Mouse (Mus musculus) retina, postnatal 7 days (tissue): ENCODE data around the gene Rnf166.

Experiments used
- DNase-seq: peaks from one replicate; pipeline ENCODE4 v3.0.0-alpha.2; 2012; ENCODE audit warnings: low read depth, low spot score

Gene Rnf166

GRCm38 (mm10) chr8:122439336-122439735, 36.5 kb downstream of the Rnf166 start:
- DNase-seq = no peak

- DNase-seq = no peak
These were observed 38.0 kb downstream of the Rnf166 start for GRCm38 (mm10) chr8:122437708-122438331.

DNA sequence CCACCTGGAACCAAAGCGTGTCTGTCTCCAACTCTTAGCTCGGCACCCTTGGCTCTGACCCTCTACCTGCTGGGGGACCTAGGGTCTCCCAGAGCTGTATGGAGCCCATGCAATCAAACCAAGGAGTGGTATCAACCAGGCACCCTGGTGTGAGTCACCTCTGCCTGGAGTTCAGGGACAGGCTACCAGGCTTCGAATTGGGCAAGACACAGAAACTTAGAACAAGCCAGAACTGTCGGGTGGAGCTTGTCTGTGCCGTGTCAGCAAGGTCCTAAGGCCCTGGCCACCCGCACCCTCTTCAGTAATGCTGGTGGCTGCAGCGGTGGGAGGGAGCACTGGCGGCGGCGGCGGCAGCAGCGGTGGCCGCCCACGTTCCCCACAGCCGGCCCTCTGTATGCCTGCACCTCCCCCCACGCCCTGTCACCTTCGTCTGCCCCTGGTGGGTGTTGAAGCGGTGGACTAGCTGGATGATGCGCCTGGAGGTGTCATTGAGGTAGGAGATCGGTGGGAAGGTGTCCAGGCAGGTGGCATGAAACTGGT, 39.2 kb downstream of the Rnf166 start:
- no peak for DNase-seq

DNA sequence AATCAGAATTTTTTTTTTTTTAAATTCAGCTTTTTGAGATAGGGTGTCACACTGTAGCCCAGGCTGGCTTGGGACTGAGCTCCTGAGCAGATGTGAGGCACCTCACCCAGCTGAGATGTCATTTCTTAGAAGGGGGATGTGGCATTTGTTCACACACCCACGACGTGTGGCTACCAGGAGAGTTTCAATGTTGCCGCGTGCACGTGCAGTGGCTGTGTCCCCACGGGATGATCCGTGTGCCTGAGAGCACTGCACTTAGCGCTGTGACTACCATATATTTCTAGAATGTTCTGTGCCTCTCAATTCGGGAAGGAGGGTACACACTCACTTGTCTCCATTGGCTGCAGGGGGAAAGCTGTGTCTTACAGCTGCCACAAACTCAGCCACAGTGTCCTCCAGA, 39.7 kb downstream of the Rnf166 start:
- DNase-seq = no peak

GRCm38 (mm10) chr8:122435375-122435774, 40.5 kb downstream of the Rnf166 start:
- DNase-seq = no peak

DNA sequence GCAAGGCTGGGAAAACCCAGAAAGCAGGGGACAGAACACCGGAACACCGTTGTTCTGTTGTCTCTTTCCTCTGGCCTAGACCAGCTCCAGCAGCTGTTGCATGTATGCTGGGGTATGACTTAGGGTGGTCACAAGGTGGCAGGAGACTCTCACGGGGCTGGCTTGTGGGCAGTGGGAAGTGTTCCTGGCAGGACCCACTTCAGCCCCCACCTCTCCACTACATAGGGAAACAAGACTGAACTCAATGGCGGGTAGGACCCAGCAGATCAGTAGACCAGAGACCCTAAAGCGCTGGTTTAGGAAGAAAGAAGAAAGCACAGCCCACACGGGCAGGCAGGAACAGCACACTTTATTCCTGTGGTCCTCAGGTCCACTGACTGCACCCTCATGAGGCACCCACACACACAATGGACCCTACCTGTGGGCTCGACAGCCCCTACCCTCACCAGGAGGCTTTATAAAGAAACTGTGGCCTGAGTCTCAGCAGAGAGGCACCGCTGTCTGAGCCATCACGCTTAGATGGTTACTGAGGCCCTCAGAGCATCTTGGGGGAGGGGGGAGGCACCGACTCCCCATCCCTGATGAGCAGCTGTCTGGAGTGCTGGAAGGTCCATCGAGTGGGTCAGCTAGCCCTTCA, 42.5 kb downstream of the Rnf166 start:
- no peak for DNase-seq

DNA sequence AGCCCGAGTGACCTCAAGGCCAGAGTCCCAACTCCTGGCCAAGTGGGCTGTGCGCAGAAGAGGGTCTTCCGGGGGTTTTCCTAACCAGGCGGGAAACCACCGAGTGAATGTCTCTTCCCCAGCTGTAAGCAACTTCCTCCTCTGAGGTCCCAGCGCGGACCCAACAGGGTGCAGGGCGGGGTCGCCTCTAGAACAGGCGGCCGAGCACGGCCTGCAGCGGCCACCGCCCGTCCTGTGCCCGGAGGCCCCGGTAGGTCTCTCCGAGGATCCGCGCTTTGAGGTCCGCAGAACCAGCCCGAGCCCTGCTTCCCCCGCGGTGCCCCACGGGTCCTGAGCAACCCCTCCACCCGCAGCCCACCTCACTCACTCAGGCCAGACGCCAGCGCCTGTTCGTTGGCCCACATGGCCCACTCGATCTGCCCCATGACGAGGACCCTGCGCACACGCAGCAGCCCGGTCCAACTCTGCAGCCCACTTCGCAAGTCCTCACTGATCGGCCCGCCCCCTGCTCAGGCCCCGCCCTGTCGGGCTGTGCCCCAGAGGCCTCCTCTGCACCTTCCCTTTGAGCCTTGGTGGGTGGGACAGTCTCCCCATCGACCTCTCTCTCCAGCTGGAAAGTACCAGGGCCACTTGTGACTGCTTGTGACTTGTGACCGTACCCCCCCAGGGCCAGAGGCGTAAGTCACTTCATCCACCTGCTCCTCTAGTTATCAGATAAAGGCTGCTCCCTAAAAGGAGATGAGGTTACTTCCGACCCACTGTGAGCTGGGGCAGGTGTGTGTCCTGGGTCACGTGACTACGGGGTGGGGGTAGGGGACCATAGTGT, 43.2 kb downstream of the Rnf166 start, which contains the start of gene Cyba:
TSS of gene Cyba (minus strand) at position 488 of the 826 bp plus-strand sequence.
- no peak for DNase-seq

GRCm38 (mm10) chr8:122431694-122432442, 44.0 kb downstream of the Rnf166 start:
- no peak for DNase-seq

DNA sequence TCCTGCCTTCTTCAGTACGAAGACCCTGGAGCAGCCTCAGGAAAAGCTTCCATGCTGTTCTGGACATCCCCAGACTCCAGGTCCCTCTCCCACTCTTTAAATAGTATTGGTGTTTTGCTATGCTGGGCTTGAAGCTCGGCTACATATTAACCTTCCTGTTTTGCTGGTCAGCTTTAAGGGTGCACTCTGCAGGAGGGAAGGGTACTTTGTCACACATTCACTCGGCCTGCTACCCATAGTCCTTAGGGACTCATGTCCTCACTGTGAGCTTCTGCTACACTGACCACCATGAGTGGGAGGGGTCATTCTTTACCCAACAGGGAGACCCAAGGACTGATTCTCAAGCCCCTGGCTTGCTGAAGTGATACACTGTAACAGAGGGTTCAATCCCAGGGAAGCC, 45.2 kb downstream of the Rnf166 start:
- no peak for DNase-seq

- DNase-seq = no peak
These were observed 45.7 kb downstream of the Rnf166 start for GRCm38 (mm10) chr8:122430058-122430636.

DNA sequence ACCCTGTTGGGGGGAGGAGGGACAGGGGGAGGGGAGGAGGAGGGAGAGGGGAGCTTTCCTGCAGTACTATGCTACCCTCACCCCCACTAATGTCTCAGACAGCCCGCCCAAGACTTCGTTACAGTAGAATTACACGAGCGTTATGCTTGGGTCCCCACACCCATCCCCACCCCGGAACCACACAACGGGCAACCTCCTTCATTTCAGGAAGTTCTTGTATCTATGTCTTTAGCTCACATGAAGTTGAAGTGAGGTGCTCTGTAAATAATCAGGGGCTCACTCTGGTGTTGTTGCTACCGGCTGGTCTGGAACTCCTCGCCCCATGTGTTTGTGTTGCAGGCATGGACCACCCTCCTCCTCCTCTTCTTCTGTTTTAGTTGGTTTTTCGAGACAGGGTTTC, 47.7 kb downstream of the Rnf166 start:
- no peak for DNase-seq

DNA sequence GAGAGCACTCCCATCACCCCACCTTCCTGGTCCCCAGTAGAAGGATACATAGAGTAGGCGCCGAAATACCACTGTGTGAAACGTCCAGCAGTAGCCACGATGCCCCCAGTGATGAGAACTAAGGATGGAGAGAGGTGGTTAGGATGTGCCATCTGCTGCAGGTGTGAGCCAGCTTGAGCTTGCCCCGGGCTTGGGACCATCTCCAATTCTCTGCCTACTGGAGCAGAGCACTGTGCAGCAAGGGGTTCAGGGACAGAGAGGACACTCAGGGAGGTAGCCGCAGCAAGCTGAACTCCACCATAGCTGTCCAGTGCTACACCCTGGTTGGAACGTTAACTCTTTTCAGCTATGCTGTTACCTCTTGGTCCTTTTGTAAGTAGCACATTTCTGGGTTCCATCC, 48.3 kb downstream of the Rnf166 start:
- DNase-seq = no peak

GRCm38 (mm10) chr8:122426145-122426544, 49.7 kb downstream of the Rnf166 start:
- no peak for DNase-seq

DNA sequence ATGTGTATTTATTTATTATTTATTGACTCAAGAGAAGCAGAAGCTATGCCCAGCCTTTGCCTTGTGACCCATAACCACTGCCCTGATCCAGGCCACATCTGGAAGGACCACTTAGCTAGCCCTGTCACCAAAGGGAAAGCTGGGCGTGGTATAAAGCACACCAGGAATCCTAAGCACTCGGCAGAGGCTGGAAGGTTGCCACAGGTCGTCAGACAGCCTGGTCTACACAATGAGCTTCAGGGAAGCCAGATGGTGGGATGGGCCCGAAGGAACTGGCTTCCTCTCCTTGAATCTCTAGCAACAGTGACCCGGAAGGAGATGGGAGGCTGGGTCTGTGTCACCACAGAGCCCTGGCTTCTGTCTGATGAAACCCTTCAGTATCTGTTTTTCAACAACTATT, 52.2 kb downstream of the Rnf166 start:
- DNase-seq = no peak

DNA sequence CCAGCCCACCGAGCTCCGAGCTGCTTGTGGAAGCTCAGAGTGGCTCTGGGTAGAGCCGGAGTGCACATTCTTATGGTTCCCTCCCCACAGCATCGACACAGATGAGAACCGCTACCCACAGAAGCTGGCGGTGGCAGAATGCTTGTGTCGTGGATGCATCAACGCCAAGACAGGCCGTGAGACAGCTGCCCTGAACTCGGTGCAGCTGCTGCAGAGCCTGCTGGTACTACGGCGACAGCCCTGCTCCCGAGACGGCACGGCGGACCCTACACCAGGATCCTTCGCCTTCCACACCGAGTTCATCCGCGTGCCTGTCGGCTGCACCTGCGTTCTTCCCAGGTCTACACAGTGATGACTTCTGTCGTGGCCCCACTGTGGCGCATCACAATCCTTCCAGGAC, 52.6 kb downstream of the Rnf166 start:
- DNase-seq = no peak

DNA sequence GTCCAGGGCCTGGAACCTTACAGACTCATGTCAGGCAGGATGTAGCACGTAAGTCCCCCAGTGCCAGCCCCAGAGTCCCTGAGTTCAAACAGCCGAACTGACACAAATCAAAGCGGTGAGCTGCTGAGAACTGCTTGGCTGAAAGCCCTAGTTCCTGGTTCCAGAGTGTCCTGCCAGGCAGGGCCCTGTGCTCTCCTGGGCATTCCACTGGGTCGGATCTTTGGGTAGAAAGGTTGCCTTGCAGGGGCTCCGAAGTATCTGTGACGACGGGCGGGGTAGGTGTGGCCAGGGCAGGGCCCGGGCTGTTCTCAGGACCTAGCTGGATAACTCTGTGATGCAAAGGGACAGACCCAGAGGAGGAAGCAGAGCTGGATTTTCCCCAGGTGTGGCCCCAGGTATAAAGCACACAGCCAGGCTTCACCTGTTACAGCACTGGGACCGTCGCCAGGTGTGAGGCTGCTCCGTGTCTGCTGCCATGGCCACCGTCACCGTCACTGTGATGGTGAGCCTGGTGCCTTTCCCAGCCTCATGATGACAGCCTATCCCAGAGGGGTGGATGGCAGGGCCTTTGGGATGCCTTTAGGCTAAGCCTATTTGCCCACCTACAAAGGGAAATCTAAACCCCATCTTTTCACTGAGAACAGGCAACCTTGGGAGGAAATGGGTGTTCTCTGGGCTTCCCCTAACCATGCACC, 54.3 kb downstream of the Rnf166 start, which contains the start of gene Il17c:
TSS of gene Il17c (plus strand) at position 645 of the 695 bp plus-strand sequence.
- DNase-seq = no peak

- no peak for DNase-seq
These were observed 55.8 kb downstream of the Rnf166 start for GRCm38 (mm10) chr8:122419881-122420555.
